Mouse (Mus musculus) retina, adult 2 months (tissue): ENCODE data around the gene Gm9837.

ENCODE experiments used
- DNase-seq: peaks from one replicate; pipeline ENCODE4 v3.0.0-alpha.2; 2012; ENCODE audit warnings: low read depth, low spot score

Gm9837 gene

GRCm38 (mm10) chr11:53486822-53487594 is 16.7 kb upstream of the Gm9837 start:
- no peak for DNase-seq

- DNase-seq, result no peak
These were observed 16.1 kb upstream of the Gm9837 start for GRCm38 (mm10) chr11:53486351-53486750.

GRCm38 (mm10) chr11:53485719-53486118 is 15.4 kb upstream of the Gm9837 start:
- no peak for DNase-seq

GRCm38 (mm10) chr11:53483159-53483891 is 13.0 kb upstream of the Gm9837 start:
- DNase-seq, result no peak

DNA sequence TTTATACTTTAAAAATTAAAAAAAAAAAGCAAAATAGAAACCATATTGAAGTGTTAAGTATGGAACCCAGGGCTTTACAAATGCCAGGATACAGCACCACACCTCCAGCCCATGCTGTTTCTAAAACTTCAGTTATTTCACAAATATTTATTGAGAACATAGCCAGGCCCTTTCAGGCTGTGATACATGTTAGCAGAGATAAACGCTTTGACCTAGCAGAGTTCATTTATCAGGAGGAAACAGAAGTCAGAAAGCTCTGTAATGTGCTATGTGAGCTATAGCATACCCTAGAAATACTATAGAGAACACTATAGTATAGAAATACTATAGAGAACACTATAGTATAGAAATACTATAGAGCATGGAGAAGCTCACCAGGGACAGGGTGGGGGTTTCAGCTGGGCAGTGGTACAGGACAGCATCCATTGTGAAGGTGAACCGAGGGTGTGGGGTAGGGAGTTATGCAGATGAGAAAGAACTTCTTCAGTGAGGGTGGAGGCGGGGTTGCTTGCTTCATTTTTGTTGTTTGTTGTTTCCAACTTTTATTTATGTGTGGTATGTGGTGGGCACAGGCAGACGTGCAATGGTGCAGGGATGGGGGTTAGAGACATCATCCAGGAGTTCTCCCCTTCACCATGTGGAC is 10.9 kb upstream of the Gm9837 start:
- no peak for DNase-seq

DNA sequence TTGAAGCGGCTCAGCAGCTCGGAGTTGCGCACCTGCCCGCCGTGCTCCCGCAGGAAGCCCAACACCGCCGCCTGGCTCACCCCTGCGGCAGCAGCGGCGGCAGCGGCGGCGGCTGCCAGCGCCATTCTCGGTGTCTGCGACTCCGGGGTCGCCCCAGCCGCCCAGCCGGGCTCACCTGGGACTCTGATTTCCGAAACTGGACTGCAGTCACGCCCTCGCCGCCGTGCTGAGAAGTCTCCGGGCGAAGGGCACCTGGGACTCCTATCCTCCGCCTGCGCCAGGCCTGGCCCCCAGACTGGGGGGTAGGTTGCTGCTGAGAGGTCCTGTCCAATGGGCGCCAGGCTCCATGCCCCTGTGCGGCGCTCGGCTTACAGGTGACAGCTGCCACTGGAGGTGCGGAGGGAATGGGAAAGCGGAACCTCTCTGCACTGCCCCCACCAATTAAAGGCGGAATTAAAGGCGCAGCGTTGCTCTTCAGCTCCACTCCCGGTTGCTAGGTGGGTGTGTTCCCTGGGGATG is 9.6 kb upstream of the Gm9837 start, which contains the start of the genes Gm9945 and Sowaha:
Gene Gm9945 (plus strand): TSS at position 384 of the 519 bp plus-strand sequence.
Gene Sowaha (minus strand): TSS at position 492 of the 519 bp plus-strand sequence.
- no peak for DNase-seq

GRCm38 (mm10) chr11:53479171-53479782 is 9.0 kb upstream of the Gm9837 start:
- no peak for DNase-seq

DNA sequence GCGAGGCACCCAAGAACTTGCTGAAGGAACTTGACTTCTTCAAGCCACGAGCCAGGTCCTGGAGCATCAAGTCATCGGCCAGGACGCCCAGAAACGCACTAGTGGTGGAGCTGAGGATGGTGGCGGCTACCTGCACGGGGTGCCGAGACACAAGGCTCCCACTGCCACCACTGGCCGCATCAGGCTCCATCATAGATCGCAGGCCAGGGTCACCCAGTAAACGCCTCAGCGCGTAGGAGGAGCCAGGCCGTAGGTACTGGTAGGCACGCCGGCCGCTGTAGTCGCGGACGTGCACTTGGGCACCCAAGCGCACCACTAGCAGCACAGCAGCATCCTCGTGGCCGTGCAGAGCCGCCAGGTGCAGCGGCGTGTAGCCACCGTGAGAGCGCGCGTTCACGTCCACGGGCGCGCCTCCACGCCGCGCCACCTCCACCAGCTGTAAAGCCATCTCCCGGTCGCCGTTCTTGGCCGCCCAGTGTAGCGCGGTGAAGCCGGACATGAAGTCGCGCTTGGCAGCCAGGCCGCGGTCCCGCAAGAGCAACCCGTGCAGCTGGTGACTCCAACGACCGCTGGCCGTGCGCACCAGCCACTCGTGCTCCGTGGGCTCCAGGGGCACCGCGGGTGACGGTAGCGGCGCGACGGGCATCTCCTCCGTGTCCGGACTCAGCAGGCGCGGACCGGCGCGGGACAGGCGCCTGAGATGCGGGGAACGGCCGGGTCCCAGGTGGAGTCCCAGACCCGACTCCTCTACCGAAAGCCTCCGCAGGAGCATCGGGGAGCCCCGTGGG is 8.3 kb upstream of the Gm9837 start:
- DNase-seq, result no peak

- DNase-seq, result no peak
These were observed 7.6 kb upstream of the Gm9837 start for GRCm38 (mm10) chr11:53477833-53478232.

DNA sequence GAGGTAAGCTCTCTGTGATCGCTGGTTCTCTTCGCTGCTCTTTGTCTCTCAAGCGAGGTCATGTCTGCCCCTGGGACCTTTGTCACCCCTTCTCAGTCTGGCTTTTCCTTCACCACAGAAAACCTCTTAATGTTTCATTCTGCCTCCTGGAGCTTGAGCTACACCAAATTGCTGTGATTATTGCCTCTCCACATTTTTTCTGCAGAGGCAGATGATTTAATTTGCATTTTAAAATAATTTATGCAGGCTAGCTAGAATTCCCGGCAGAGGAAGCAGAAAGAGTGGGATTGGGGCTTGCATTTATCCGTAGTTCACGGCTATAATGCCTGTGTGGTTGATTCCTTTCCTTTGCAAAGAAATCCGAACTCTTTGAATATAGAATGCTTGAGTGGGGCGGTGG is 5.3 kb upstream of the Gm9837 start:
- no peak for DNase-seq

- DNase-seq, result no peak
These were observed 2.4 kb upstream of the Gm9837 start for GRCm38 (mm10) chr11:53472709-53473108.

DNA sequence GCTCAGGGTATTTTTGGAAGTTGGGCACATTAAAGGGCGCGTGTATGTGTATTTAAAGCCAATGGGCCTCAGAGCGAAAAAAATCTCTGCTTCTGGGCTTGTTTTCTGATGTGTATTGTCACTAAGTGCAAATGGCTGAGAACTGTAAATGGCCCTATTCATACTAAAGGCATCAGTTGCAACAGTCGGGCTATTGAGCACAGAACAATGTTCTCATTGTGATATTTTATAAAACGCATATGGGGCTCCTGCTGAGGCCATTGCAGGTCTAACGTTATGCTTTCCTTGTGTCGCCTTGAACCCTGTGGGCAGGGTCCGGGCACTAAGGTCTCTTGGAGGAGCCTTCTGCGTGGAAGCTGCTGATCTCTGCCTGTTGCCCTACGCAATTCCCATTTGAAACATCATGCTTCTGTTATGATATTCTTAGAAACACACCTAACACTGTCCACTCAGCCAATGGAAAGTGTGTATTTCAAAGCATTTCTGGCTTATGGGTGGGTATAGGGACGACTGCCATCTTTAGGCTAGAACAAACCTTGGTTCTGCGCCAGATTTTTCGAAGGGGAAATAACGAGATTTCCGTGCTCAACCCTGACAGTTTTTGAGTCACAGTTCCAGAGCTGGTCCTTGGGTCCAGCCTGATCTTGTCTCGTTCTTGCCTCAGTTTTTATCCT is 848 bp downstream of the Gm9837 start:
- DNase-seq, result no peak

- peak; percentile 32 for DNase-seq
These were observed 3.9 kb downstream of the Gm9837 start for GRCm38 (mm10) chr11:53466231-53466971.

DNA sequence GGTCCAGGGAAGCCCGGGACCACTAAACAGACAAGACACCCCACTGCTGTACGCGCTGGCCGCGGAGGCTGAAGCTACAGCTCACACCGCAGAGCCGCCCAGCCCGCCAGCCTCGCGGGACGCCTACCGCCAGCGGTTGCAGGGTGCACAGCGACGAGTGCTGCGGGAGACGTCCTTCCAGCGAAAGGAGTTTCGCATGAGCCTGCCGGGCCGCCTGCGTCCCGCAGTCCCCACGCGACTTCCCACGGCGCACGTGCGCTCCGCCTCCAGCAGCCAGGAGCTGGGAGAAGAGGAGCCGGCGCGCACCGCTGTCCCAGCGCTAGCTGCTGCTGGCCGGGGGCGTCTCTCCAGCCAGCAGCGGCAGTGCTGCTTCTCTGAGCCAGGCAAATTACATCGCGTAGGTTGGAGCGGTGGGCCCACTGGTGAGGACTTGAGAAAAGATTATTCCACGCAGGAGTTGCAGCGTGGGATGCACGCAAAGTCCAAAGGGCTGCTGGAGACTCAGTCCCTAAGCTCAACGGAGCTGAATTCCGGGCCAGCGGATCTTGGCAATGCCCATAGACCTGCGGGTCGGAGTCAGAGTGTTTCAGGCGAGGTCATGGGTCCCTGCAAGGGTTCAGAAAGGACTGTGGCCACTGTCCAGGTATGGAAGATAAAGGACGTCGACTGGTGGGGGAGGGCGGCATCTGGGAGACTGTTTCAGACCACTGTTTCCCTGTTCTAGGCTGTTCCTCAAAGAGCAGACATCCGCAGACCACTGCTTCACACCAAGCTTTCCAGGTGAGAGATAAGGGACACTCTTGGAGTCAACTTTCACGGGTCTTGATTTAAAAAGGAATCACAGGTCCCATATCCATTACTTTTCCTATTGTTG is 6.5 kb downstream of the Gm9837 start:
- no peak for DNase-seq

DNA sequence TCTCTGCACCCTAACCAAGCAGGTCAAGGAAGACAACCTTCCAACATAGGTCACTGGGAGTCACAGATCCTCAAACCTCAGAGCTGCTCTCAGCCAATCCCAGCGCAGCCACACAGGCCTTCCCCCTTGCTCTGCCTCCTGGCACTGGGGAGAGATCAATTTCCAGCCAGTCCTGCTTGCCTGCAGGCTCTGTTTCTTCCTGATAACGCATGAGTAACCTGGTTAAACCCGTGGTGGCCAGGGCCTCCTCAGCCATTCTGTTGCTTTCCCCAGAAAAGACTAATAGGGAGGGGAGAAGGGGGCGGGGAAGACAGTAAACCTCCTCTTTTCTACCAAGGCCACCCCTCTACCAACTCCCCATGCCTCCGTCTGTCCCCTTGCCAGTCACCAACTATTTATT is 8.6 kb downstream of the Gm9837 start:
- no peak for DNase-seq

DNA sequence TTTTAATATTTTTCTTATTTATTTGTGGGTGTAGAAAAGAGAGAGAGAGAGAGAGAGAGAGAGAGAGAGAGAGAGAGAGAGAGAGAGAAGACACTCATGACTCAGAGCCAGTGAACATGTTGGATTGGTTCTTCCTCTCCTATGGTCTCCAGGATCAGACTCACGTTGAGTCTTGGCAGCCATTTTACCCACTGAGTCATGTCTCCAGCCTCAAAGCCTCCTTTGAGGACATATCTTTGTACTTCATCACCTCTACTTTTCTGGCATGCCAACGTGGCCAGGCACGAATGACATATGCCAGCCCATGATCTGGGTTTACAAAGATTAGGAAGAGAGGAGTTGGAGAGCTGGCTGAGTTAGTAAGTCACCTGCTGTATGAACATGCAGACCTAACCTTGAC is 10.1 kb downstream of the Gm9837 start:
- no peak for DNase-seq

GRCm38 (mm10) chr11:53458996-53459395 is 11.3 kb downstream of the Gm9837 start:
- DNase-seq, result no peak

DNA sequence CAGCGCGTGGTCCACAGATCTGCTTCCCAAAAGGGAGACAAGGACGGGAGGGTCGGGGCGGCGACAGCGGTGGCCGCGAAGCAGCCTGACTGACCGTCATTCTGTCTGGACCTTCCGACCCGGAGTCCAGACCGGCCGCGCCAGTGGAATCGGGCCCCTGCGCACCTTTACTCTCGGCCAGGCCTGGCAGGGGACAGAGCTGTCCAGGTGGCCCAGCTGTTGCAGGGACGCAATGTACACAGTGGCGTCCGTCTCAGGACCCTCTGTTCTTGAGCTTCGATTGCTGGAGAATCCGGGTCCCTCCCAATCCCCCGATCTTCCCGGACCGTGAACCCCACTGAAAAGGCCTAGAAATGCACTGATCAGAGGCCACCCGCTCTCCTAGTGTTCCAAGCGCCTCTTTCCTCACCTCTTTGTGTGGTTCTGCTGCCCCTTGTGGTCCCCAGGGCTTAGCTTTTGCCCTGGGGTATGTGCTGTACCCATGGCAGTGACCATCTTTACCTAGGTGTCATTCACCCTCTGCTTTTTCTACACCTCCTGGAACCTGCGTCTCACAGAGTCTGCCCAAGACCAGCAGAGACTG is 12.8 kb downstream of the Gm9837 start:
- no peak for DNase-seq
